In genomic region chr1:170972936-170973335, GRCm38 (mm10) we compare ENCODE assay signal across 1 mouse cellular context.
TF ChIP-seq lines count a peak whose summit lies in the region.

No protein-coding gene starts in this region.

TF ChIP-seq in MEL, 35 proteins besides CTCF, POLR2A, EP300 and RAD21 (continued from another document):
- no peak for TF ChIP-seq GABPA (IDR thresholded peaks at IDR 0.05; ENCODE audit: low read depth, low read length)
- no peak for TF ChIP-seq BHLHE40 (IDR thresholded peaks at IDR 0.05; ENCODE audit: borderline replicate concordance, low read depth, low read length)
- TF ChIP-seq MYB (IDR thresholded peaks at IDR 0.05; ENCODE audit: low read depth, low read length), result no peak
- peak; percentile 44; the same call in 1 of the 2 replicates for TF ChIP-seq SIN3A (IDR thresholded peaks at IDR 0.05; ENCODE audit: low read length)
- TF ChIP-seq ZMIZ1 (IDR thresholded peaks at IDR 0.05; ENCODE audit: low read depth, low read length), result no peak
- no peak for TF ChIP-seq NRF1 (IDR thresholded peaks at IDR 0.05; ENCODE audit: insufficient read depth, low read depth, low read length, poor library complexity, severe bottlenecking)
- no peak for TF ChIP-seq MAZ (IDR thresholded peaks at IDR 0.05; ENCODE audit: low read depth, low read length)
- no peak for TF ChIP-seq TAL1 (IDR thresholded peaks at IDR 0.05; ENCODE audit: low read length)
- no peak for TF ChIP-seq JUND (IDR thresholded peaks at IDR 0.05; ENCODE audit: low read depth, low read length)
- TF ChIP-seq GATA1 (IDR thresholded peaks at IDR 0.05; ENCODE audit: low read depth, low read length), result no peak
- TF ChIP-seq ZKSCAN1 (IDR thresholded peaks at IDR 0.05; ENCODE audit: low read depth, low read length), result no peak
- TF ChIP-seq NELFE (IDR thresholded peaks at IDR 0.05; ENCODE audit: low read depth, low read length), result no peak
- peak; percentile 91 for TF ChIP-seq ETS1 (IDR thresholded peaks at IDR 0.05; ENCODE audit: low read depth, low read length)
- TF ChIP-seq USF1 (IDR thresholded peaks at IDR 0.05; ENCODE audit: low read depth, low read length), result 0 out of 2 replicates have a peak, but pooled peaks have one; percentile 52
